Mouse (Mus musculus) c-Kit-positive CD71-negative TER-119-negative erythroid progenitor cells, embryonic 14.5 days (primary cell): ENCODE data around the gene Ttc21b.
"Not testable (repeated sequence)": the region's sequence is repeated elsewhere in the genome, so short reads cannot be mapped to it uniquely, and the experiment has no call there.

ENCODE experiments used
- DNase-seq: peaks from one replicate; pipeline ENCODE4 v3.0.0-alpha.2; 2013; ENCODE audit warnings: low read depth

Ttc21b gene

GRCm38 (mm10) chr2:66256220-66257131 lies at the start of gene Ttc21b:
Gene Ttc21b (minus strand): TSS chr2:66256617.
- peak; percentile 83 for DNase-seq

- no peak for DNase-seq
These were observed 16.1 kb upstream of the Ttc21b start for GRCm38 (mm10) chr2:66272551-66272950.

- no peak for DNase-seq
These were observed 12.4 kb downstream of the Ttc21b start for GRCm38 (mm10) chr2:66244013-66244412.

- DNase-seq: no peak
These were observed 16.1 kb downstream of the Ttc21b start for GRCm38 (mm10) chr2:66240334-66240733.

GRCm38 (mm10) chr2:66238886-66239285 lies 17.5 kb downstream of the Ttc21b start:
- no peak for DNase-seq

GRCm38 (mm10) chr2:66220954-66221353 lies 35.5 kb downstream of the Ttc21b start:
- DNase-seq: no peak

GRCm38 (mm10) chr2:66209875-66210274 lies 46.5 kb downstream of the Ttc21b start:
- no peak for DNase-seq

- DNase-seq: no peak
These were observed 47.1 kb downstream of the Ttc21b start for GRCm38 (mm10) chr2:66209353-66209752.

GRCm38 (mm10) chr2:66206796-66207195 lies 49.6 kb downstream of the Ttc21b start:
- no peak for DNase-seq

- no peak for DNase-seq
These were observed 52.2 kb downstream of the Ttc21b start for GRCm38 (mm10) chr2:66204218-66204617.

- DNase-seq: no peak
These were observed 56.2 kb downstream of the Ttc21b start for GRCm38 (mm10) chr2:66200195-66200594.

GRCm38 (mm10) chr2:66191691-66192100 lies 64.7 kb downstream of the Ttc21b start:
- DNase-seq: no peak

GRCm38 (mm10) chr2:66190157-66190556 lies 66.3 kb downstream of the Ttc21b start:
- no peak for DNase-seq

GRCm38 (mm10) chr2:66189197-66189596 lies 67.2 kb downstream of the Ttc21b start:
- not testable (repeated sequence) for DNase-seq

- DNase-seq: no peak
These were observed 68.9 kb downstream of the Ttc21b start for GRCm38 (mm10) chr2:66187520-66187919.

- no peak for DNase-seq
These were observed 71.8 kb downstream of the Ttc21b start for GRCm38 (mm10) chr2:66184431-66185164.

GRCm38 (mm10) chr2:66180293-66180692 lies 76.1 kb downstream of the Ttc21b start:
- no peak for DNase-seq

GRCm38 (mm10) chr2:66179782-66180181 lies 76.6 kb downstream of the Ttc21b start:
- peak; percentile 7 for DNase-seq

GRCm38 (mm10) chr2:66178848-66179215 lies 77.6 kb downstream of the Ttc21b start:
- no peak for DNase-seq

- no peak for DNase-seq
These were observed 78.2 kb downstream of the Ttc21b start for GRCm38 (mm10) chr2:66177886-66178847.

- no peak for DNase-seq
These were observed 79.4 kb downstream of the Ttc21b start for GRCm38 (mm10) chr2:66177017-66177416.

- DNase-seq: no peak
These were observed 83.3 kb downstream of the Ttc21b start for GRCm38 (mm10) chr2:66173134-66173533.
